Mouse (Mus musculus) G1E (cell line): Measurements from ENCODE around the gene Itga5.

ENCODE experiments used
- CTCF ChIP-seq: IDR thresholded peaks from 2 replicates; pipeline ENCODE4 v1.5.1; 2012; ENCODE audit warnings: low read depth, low read length, inconsistent platforms, mixed read lengths
- GATA1 ChIP-seq: IDR thresholded peaks from 2 replicates; pipeline ENCODE4 v1.6.1; 2012; ENCODE audit warnings: borderline replicate concordance, low read length, inconsistent platforms, mixed read lengths
- GATA2 ChIP-seq: IDR thresholded peaks from 2 replicates; pipeline ENCODE4 v1.6.1; 2012; ENCODE audit warnings: low read depth, low read length, inconsistent platforms, borderline replicate concordance
- POLR2AphosphoS5 ChIP-seq: IDR thresholded peaks from 2 replicates; pipeline ENCODE4 v1.6.1; 2012; ENCODE audit warnings: low read depth, low read length, inconsistent platforms; ENCODE audit not compliant: insufficient replicate concordance
- TAL1 ChIP-seq: conservative IDR thresholded peaks from 2 replicates; pipeline ENCODE4 v1.6.1; 2012; ENCODE audit warnings: low read depth, low read length, inconsistent platforms, mixed read lengths

DNA sequence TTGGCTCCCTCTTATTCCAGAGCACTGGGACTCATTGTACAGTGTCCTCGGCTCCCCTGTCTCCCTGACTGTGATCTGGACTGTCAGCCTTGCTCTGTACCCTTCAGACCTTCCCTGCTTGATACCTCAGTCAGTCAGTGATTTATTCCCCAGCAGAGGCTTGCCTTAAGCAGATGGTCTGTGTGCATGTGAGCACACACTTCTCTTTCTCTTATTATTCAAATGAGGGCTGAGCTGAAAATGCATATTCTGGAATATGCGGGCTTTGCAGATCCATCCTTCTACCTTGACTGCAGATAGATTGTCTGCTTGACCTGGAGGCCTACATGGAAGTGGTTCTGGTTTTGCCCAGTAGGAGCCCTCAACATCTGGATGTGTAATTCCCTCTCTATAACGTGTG, 68.5 kb downstream of the Itga5 start:
- TF ChIP-seq CTCF (no peak), TAL1 (no peak), POLR2AphosphoS5 (no peak), GATA1 (no peak), GATA2 (no peak)
